ENCODE assay signal across 19 mouse cellular contexts in genomic region chr11:35417911-35418552, GRCm38 (mm10).
A peak's percentile ranks its signal among the peaks of the same experiment; 100 is the strongest.
DNase-seq lines count a peak whose midpoint lies in the region; ATAC-seq and TF ChIP-seq lines count a peak whose summit lies in the region.
"Had no signal": no experiment of that assay in that cellular context is flagged by ENCODE, and none has a peak within 500 bp of the region (broad histone marks: within the 10 kb centered on the region; RNA-seq: fewer than 3 reads in every experiment).

No protein-coding gene starts in this region.

- intact Hi-C loops in gastrocnemius, adult 2 months (cut with DNase I), result no loop called here
- intact Hi-C loops in left cerebral cortex, postnatal 4 days (cut with DNase I), result no loop called here

- H3K36me3 ChIP-seq in embryonic facial prominence, embryonic 14.5 days (ENCODE audit: control insufficient read depth, insufficient read depth, low read length), result no peaks in the 10 kb centered on the region
- H3K36me3 ChIP-seq in stomach, embryonic 14.5 days (ENCODE audit: control insufficient read depth, insufficient read depth, low read length), result no peaks in the 10 kb centered on the region
- H3K36me3 ChIP-seq: forebrain, embryonic 10.5 days; heart, embryonic 13.5 days; liver, embryonic 15.5 days; midbrain, embryonic 15.5 days had no signal

- H3K4me2 ChIP-seq in embryonic facial prominence, embryonic 14.5 days (ENCODE audit: low read depth, low read length), result 0 out of 2 replicates have a peak overlapping the region, but pooled peaks have one; percentile 3
- no peak overlapping the region for H3K4me2 ChIP-seq in stomach, embryonic 14.5 days (replicated peaks; ENCODE audit: low read depth, low read length)
- H3K4me2 ChIP-seq: heart, embryonic 13.5 days; liver, embryonic 15.5 days; midbrain, embryonic 15.5 days had no signal

- peak overlapping the region; percentile 74; the same call in 1 of the 2 replicates for H3K27ac ChIP-seq in gastrocnemius, adult 2 months
- H3K27ac ChIP-seq in embryonic facial prominence, embryonic 14.5 days (replicated peaks; ENCODE audit: low read depth, low read length), result no peak overlapping the region
- peak overlapping the region; percentile 58; the same call in 1 of the 2 replicates for H3K27ac ChIP-seq in stomach, embryonic 14.5 days (ENCODE audit: low read length)
- H3K27ac ChIP-seq: heart, embryonic 13.5 days; hindbrain, postnatal 0 days; liver, embryonic 15.5 days; midbrain, embryonic 15.5 days had no signal

- H3K4me3 ChIP-seq in gastrocnemius, adult 2 months, result no peak overlapping the region
- no peak overlapping the region for H3K4me3 ChIP-seq in embryonic facial prominence, embryonic 14.5 days (ENCODE audit: low read depth, low read length)
- no peak overlapping the region for H3K4me3 ChIP-seq in stomach, embryonic 14.5 days (ENCODE audit: low read depth, low read length)
- H3K4me3 ChIP-seq: forebrain, embryonic 10.5 days; heart, embryonic 13.5 days; liver, embryonic 15.5 days; megakaryocyte, embryonic 14.5 days; midbrain, embryonic 15.5 days had no signal

- WGBS in embryonic facial prominence, embryonic 14.5 days, result 20% methylated on average over 13 of the region's 13 CpGs
- WGBS in stomach, embryonic 14.5 days, result 28% methylated on average over 13 of the region's 13 CpGs

- no peaks in the 10 kb centered on the region for H3K27me3 ChIP-seq in embryonic facial prominence, embryonic 14.5 days (replicated peaks; ENCODE audit: control insufficient read depth, insufficient read depth, low read length)
- no peaks in the 10 kb centered on the region for H3K27me3 ChIP-seq in stomach, embryonic 14.5 days (ENCODE audit: control insufficient read depth, insufficient read depth, low read length)
- H3K27me3 ChIP-seq: heart, embryonic 13.5 days; liver, embryonic 15.5 days; megakaryocyte, embryonic 14.5 days had no signal

- H3K9me3 ChIP-seq in embryonic facial prominence, embryonic 14.5 days (ENCODE audit: control insufficient read depth, low read length), result no peaks in the 10 kb centered on the region
- no peaks in the 10 kb centered on the region for H3K9me3 ChIP-seq in stomach, embryonic 14.5 days (ENCODE audit: control insufficient read depth, low read depth, low read length)
- H3K9me3 ChIP-seq: forebrain, embryonic 10.5 days; heart, embryonic 13.5 days; liver, embryonic 15.5 days; megakaryocyte, embryonic 14.5 days; midbrain, embryonic 15.5 days had no signal

- ATAC-seq in embryonic facial prominence, embryonic 14.5 days (ENCODE audit: low read depth), result no peak
- ATAC-seq in stomach, embryonic 14.5 days (ENCODE audit: insufficient number of reproducible peaks, insufficient read depth, low FRiP score, low read depth), result no peak
- ATAC-seq: hindbrain, postnatal 0 days; midbrain, embryonic 15.5 days; Patski had no signal

- H3K4me1 ChIP-seq in embryonic facial prominence, embryonic 14.5 days (ENCODE audit: control insufficient read depth, insufficient read depth, low read length), result peaks cover 43% of the 10 kb centered on the region
- H3K4me1 ChIP-seq in stomach, embryonic 14.5 days (ENCODE audit: control insufficient read depth, insufficient read depth, low read length), result peaks cover 37% of the 10 kb centered on the region
- H3K4me1 ChIP-seq: liver, embryonic 15.5 days; megakaryocyte, embryonic 14.5 days had no signal

- no peak for TF ChIP-seq CTCF in gastrocnemius, adult 2 months (IDR thresholded peaks at IDR 0.05)

- DNase-seq in gastrocnemius, adult 2 months, result no peak
- DNase-seq in gastrocnemius, postnatal 25 days, result no peak
- DNase-seq in R1 (ENCODE audit: low read depth, low spot score), result peak; percentile 45
- DNase-seq in embryonic facial prominence, embryonic 14.5 days (ENCODE audit: low spot score), result peak; percentile 56
- no peak for DNase-seq in left cerebral cortex, postnatal 4 days
- no peak for DNase-seq in kidney, postnatal 10 days
- DNase-seq in urinary bladder, postnatal 36 days (ENCODE audit: low spot score in 2 of 2), result no peak
- DNase-seq: cerebellum, adult 9-10 months; heart, postnatal 4 days; lung, postnatal 10 days; right cerebral cortex, postnatal 14 days had no signal

- no peak overlapping the region for H3K9ac ChIP-seq in embryonic facial prominence, embryonic 14.5 days (ENCODE audit: low read depth, low read length)
- H3K9ac ChIP-seq in stomach, embryonic 14.5 days (replicated peaks; ENCODE audit: low read depth, low read length), result no peak overlapping the region
- H3K9ac ChIP-seq: liver, embryonic 15.5 days; midbrain, embryonic 15.5 days had no signal

Comparison
In these comparisons a context has a peak if more than half of its experiments do, and no peak if none do; other contexts are left out.
1. DNase-seq: peak in R1 (single experiment) and embryonic facial prominence, embryonic 14.5 days (single experiment); none in gastrocnemius, adult 2 months (single experiment), gastrocnemius, postnatal 25 days (single experiment), left cerebral cortex, postnatal 4 days (single experiment), kidney, postnatal 10 days (single experiment) and urinary bladder, postnatal 36 days (0 of 2).